Mouse (Mus musculus): ENCODE results near the gene Dnm2. TPM values are rescaled to one million over a fixed set of nuclear protein-coding genes. Genes with fewer than 3 reads are reported as not detected.

Gene Dnm2
- polyA plus RNA-seq, 1 experiment from 2014 or later = 81.1 TPM

- Histone ChIP-seq H3K27me3 (replicated peaks; ENCODE audit: insufficient read depth, low read length) (no peaks in the 10 kb centered on the region), H3K36me3 (ENCODE audit: insufficient read depth, low read length) (no peaks in the 10 kb centered on the region), H3K9ac (replicated peaks; ENCODE audit: low read depth) (no peak overlapping the region), H3K27ac (ENCODE audit: low read length) (no peak overlapping the region), H3K4me3 (ENCODE audit: low read depth, low read length) (no peak overlapping the region), H3K4me1 (ENCODE audit: insufficient read depth, low read depth, low read length) (peaks cover 2% of the 10 kb centered on the region; the same call in 1 of the 2 replicates), H3K9me3 (ENCODE audit: low read length) (no peaks in the 10 kb centered on the region), H3K4me2 (replicated peaks; ENCODE audit: low read depth, low read length) (no peak overlapping the region)
- WGBS = 94% methylated on average over 8 of the region's 8 CpGs
- TF ChIP-seq EP300 (IDR thresholded peaks at IDR 0.05) (no peak), CTCF (IDR thresholded peaks at IDR 0.05) (no peak)
- ATAC-seq (no peak), DNase-seq (ENCODE audit: low spot score) (no peak)
Measured at GRCm38 (mm10) chr9:21443853-21444252, 19.1 kb downstream of the Dnm2 start.

GRCm38 (mm10) chr9:21444574-21444973 lies 19.9 kb downstream of the Dnm2 start:
- ATAC-seq = 0 out of 2 replicates have a peak, but pooled peaks have one; percentile 16
- Histone ChIP-seq H3K27me3 (replicated peaks; ENCODE audit: insufficient read depth, low read length) (no peaks in the 10 kb centered on the region), H3K27ac (ENCODE audit: low read length) (no peak overlapping the region)

GRCm38 (mm10) chr9:21445081-21445744 lies 20.5 kb downstream of the Dnm2 start:
- no peak for ATAC-seq
- H3K4me1 ChIP-seq (ENCODE audit: insufficient read depth, low read depth, low read length) = peaks cover 12% of the 10 kb centered on the region
- H3K27ac ChIP-seq (ENCODE audit: low read length) = no peak overlapping the region
- no peaks in the 10 kb centered on the region for H3K27me3 ChIP-seq (replicated peaks; ENCODE audit: insufficient read depth, low read length)
- 91% methylated on average over 6 of the region's 6 CpGs for WGBS
- no peak overlapping the region for H3K9ac ChIP-seq (replicated peaks; ENCODE audit: low read depth)
- no peaks in the 10 kb centered on the region for H3K9me3 ChIP-seq (ENCODE audit: low read length)
- DNase-seq (ENCODE audit: low spot score) = no peak
- no peaks in the 10 kb centered on the region for H3K36me3 ChIP-seq (ENCODE audit: insufficient read depth, low read length)
- TF ChIP-seq CTCF (IDR thresholded peaks at IDR 0.05) = peak; percentile 16; the same call in 1 of the 2 replicates
- no peak for TF ChIP-seq EP300 (IDR thresholded peaks at IDR 0.05)
- H3K4me3 ChIP-seq (ENCODE audit: low read depth, low read length) = no peak overlapping the region
- H3K4me2 ChIP-seq (replicated peaks; ENCODE audit: low read depth, low read length) = no peak overlapping the region

More at GRCm38 (mm10) chr9:21444574-21444973, 19.9 kb downstream of the Dnm2 start:
- no peak overlapping the region for H3K9ac ChIP-seq (replicated peaks; ENCODE audit: low read depth)
- H3K36me3 ChIP-seq (ENCODE audit: insufficient read depth, low read length) = no peaks in the 10 kb centered on the region
- TF ChIP-seq CTCF (IDR thresholded peaks at IDR 0.05) (no peak), EP300 (IDR thresholded peaks at IDR 0.05) (no peak)
- 57% methylated on average over 4 of the region's 4 CpGs for WGBS
- peaks cover 7% of the 10 kb centered on the region for H3K4me1 ChIP-seq (ENCODE audit: insufficient read depth, low read depth, low read length)
- H3K9me3 ChIP-seq (ENCODE audit: low read length) = no peaks in the 10 kb centered on the region
- no peak overlapping the region for H3K4me3 ChIP-seq (ENCODE audit: low read depth, low read length)
- H3K4me2 ChIP-seq (replicated peaks; ENCODE audit: low read depth, low read length) = no peak overlapping the region
- DNase-seq (ENCODE audit: low spot score) = no peak

GRCm38 (mm10) chr9:21447778-21448177 lies 23.1 kb downstream of the Dnm2 start:
- Histone ChIP-seq H3K36me3 (ENCODE audit: insufficient read depth, low read length) (no peaks in the 10 kb centered on the region), H3K4me2 (replicated peaks; ENCODE audit: low read depth, low read length) (no peak overlapping the region), H3K9me3 (ENCODE audit: low read length) (no peaks in the 10 kb centered on the region), H3K27ac (ENCODE audit: low read length) (no peak overlapping the region), H3K27me3 (replicated peaks; ENCODE audit: insufficient read depth, low read length) (no peaks in the 10 kb centered on the region), H3K4me1 (ENCODE audit: insufficient read depth, low read depth, low read length) (peaks cover 23% of the 10 kb centered on the region), H3K4me3 (ENCODE audit: low read depth, low read length) (no peak overlapping the region), H3K9ac (replicated peaks; ENCODE audit: low read depth) (no peak overlapping the region)
- ATAC-seq = no peak
- no peak for TF ChIP-seq CTCF (IDR thresholded peaks at IDR 0.05)
- TF ChIP-seq EP300 (IDR thresholded peaks at IDR 0.05) = no peak
- no peak for DNase-seq (ENCODE audit: low spot score)
- 89% methylated on average over 2 of the region's 2 CpGs for WGBS

- no peaks in the 10 kb centered on the region for H3K9me3 ChIP-seq (ENCODE audit: low read length)
- no peaks in the 10 kb centered on the region for H3K27me3 ChIP-seq (replicated peaks; ENCODE audit: insufficient read depth, low read length)
- no peak overlapping the region for H3K9ac ChIP-seq (replicated peaks; ENCODE audit: low read depth)
- WGBS = 73% methylated on average over 2 of the region's 2 CpGs
- ATAC-seq = no peak
- no peak for DNase-seq (ENCODE audit: low spot score)
- no peak overlapping the region for H3K4me2 ChIP-seq (replicated peaks; ENCODE audit: low read depth, low read length)
- no peak overlapping the region for H3K4me3 ChIP-seq (ENCODE audit: low read depth, low read length)
- H3K36me3 ChIP-seq (ENCODE audit: insufficient read depth, low read length) = no peaks in the 10 kb centered on the region
- H3K4me1 ChIP-seq (ENCODE audit: insufficient read depth, low read depth, low read length) = peaks cover 21% of the 10 kb centered on the region
- TF ChIP-seq CTCF (IDR thresholded peaks at IDR 0.05) (no peak), EP300 (IDR thresholded peaks at IDR 0.05) (no peak)
- peak overlapping the region; percentile 47 for H3K27ac ChIP-seq (ENCODE audit: low read length)
Measured at GRCm38 (mm10) chr9:21449710-21450109, 25.0 kb downstream of the Dnm2 start.

GRCm38 (mm10) chr9:21450270-21450669 lies 25.6 kb downstream of the Dnm2 start:
- no peak overlapping the region for H3K4me2 ChIP-seq (replicated peaks; ENCODE audit: low read depth, low read length)
- H3K27ac ChIP-seq (ENCODE audit: low read length) = peak overlapping the region; percentile 47
- peak; percentile 73 for TF ChIP-seq EP300 (IDR thresholded peaks at IDR 0.05)
- no peak for TF ChIP-seq CTCF (IDR thresholded peaks at IDR 0.05)
- peaks cover 21% of the 10 kb centered on the region for H3K4me1 ChIP-seq (ENCODE audit: insufficient read depth, low read depth, low read length)
- no peaks in the 10 kb centered on the region for H3K9me3 ChIP-seq (ENCODE audit: low read length)
- no peaks in the 10 kb centered on the region for H3K27me3 ChIP-seq (replicated peaks; ENCODE audit: insufficient read depth, low read length)
- peak; percentile 41 for DNase-seq (ENCODE audit: low spot score)
- 70% methylated on average over 3 of the region's 3 CpGs for WGBS
- H3K9ac ChIP-seq (replicated peaks; ENCODE audit: low read depth) = no peak overlapping the region
- peak; percentile 67 for ATAC-seq
- no peaks in the 10 kb centered on the region for H3K36me3 ChIP-seq (ENCODE audit: insufficient read depth, low read length)
- no peak overlapping the region for H3K4me3 ChIP-seq (ENCODE audit: low read depth, low read length)

All from lung, postnatal 0 days (tissue).